Mouse (Mus musculus) neural tube, embryonic 15.5 days (tissue): ENCODE measurements at regions not wholly inside any gene's neighbourhood (a gene's known extent, or its start where the extent isn't known, plus 50 kb on each side); places are given as distances from the start of the nearest gene placed in this dataset.
A peak's percentile ranks its signal among the peaks of the same experiment; 100 is the strongest.

Source experiments
- ATAC-seq: fragments of 200-750 bp; cut with Nextera tagmentation; 2 replicates; pipeline ENCODE4 v1.8.0; 2017; ENCODE audit warnings: mild to moderate bottlenecking, moderate TSS enrichment, moderate library complexity; ENCODE audit not compliant: low FRiP score
- H3K27ac ChIP-seq: fragments of 300-500 bp; sonication (generic); replicated peaks from 2 replicates; pipeline ENCODE4 v1.5.1; 2015; ENCODE audit warnings: mild to moderate bottlenecking, inconsistent platforms
- H3K27me3 ChIP-seq: fragments of 300-500 bp; sonication (generic); replicated peaks from 2 replicates; pipeline ENCODE4 v1.6.1; 2015; ENCODE audit warnings: inconsistent platforms
- H3K36me3 ChIP-seq: fragments of 300-500 bp; sonication (generic); 2 replicates; pipeline ENCODE4 v1.6.1; 2015; ENCODE audit warnings: inconsistent platforms
- H3K4me1 ChIP-seq: fragments of 300-500 bp; sonication (generic); 2 replicates; pipeline ENCODE4 v1.6.1; 2015; ENCODE audit warnings: inconsistent platforms
- H3K4me2 ChIP-seq: fragments of 300-500 bp; sonication (generic); 2 replicates; pipeline ENCODE4 v1.6.1; 2015; ENCODE audit warnings: inconsistent platforms, mild to moderate bottlenecking, moderate library complexity
- H3K4me3 ChIP-seq: fragments of 300-500 bp; sonication (generic); replicated peaks from 2 replicates; pipeline ENCODE4 v1.5.1; 2015; ENCODE audit warnings: mild to moderate bottlenecking, inconsistent platforms
- H3K9ac ChIP-seq: fragments of 300-500 bp; sonication (generic); replicated peaks from 2 replicates; pipeline ENCODE4 v1.6.1; 2015; ENCODE audit warnings: mild to moderate bottlenecking, inconsistent platforms
- H3K9me3 ChIP-seq: fragments of 300-500 bp; sonication (generic); replicated peaks from 2 replicates; pipeline ENCODE4 v1.6.1; 2016; ENCODE audit warnings: inconsistent platforms
- WGBS: fragments of 180-500 bp; shearing (Covaris S2); methylation state at CpG from one replicate; pipeline ENCODE4 v1.1.7; 2015; ENCODE audit warnings: mixed read lengths; 5-methylcytosine and 5-hydroxymethylcytosine counted together

DNA sequence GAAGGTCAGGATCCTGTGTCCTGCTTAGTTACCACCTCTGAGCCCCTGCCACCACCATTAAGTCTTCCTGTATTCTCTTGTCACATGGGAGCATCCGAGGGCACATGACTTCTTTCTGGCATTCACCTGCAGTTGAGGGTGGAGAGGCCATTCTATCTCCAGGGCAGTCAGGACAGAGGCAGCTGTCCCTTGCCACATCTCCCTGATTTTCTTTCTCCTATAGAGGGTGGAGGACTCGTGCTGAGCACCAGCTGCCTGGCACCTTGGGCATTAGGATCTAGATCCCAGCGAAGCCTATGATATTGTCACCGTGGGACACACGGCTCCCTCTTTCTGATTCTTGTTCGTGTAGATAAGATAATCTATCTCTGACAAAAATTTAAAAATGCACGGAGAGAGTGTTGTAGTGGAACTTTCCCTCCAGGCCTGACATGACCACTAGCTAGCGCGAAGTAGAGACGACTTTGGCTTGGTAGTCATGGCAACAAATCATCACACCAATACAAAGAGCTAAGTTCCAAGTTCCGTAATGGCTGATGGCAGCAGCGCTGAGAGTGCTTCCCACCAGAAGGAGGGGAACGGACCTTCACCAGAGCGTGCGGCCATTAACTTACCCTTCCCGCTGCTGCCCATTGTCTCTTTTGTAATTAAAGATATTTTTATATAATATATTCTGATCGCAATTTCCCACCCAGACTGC is 137.7 kb downstream of the Ipmk start:
- Histone ChIP-seq H3K4me2 (peak overlapping the region; percentile 43), H3K9me3 (no peaks in the 10 kb centered on the region), H3K27ac (no peak overlapping the region), H3K27me3 (no peaks in the 10 kb centered on the region), H3K4me3 (no peak overlapping the region), H3K9ac (no peak overlapping the region), H3K36me3 (no peaks in the 10 kb centered on the region), H3K4me1 (peaks cover 9% of the 10 kb centered on the region; the same call in 1 of the 2 replicates)
- peak; percentile 69; the same call in 1 of the 2 replicates for ATAC-seq
- 46% methylated on average over 17 of the region's 17 CpGs for WGBS

DNA sequence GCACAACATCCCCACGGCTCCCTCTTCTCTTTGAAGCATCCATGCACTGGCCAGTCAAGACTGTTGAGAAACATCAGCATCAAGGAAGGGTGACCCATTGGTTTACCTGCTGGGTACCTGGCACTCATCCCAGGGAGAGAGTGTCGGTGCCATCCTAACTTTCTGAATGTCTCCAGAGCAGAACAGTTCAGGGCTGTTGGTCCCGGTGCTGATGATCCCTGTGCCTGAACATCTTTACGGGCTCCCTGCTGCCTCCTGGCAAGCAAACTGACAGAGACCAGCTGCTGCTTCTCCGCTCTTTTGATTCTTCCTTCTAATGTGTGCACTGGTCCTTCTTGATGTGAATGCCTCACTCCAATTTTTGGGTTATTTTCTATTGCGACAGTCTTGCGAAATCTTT is 142.2 kb downstream of the Ipmk start:
- no peaks in the 10 kb centered on the region for H3K36me3 ChIP-seq
- ATAC-seq = no peak
- H3K4me2 ChIP-seq = no peak overlapping the region
- H3K4me3 ChIP-seq = no peak overlapping the region
- H3K27ac ChIP-seq = no peak overlapping the region
- peaks cover 8% of the 10 kb centered on the region; the same call in 1 of the 2 replicates for H3K4me1 ChIP-seq
- WGBS = 76% methylated on average over 7 of the region's 7 CpGs
- H3K9me3 ChIP-seq = no peaks in the 10 kb centered on the region
- no peak overlapping the region for H3K9ac ChIP-seq
- H3K27me3 ChIP-seq = no peaks in the 10 kb centered on the region

DNA sequence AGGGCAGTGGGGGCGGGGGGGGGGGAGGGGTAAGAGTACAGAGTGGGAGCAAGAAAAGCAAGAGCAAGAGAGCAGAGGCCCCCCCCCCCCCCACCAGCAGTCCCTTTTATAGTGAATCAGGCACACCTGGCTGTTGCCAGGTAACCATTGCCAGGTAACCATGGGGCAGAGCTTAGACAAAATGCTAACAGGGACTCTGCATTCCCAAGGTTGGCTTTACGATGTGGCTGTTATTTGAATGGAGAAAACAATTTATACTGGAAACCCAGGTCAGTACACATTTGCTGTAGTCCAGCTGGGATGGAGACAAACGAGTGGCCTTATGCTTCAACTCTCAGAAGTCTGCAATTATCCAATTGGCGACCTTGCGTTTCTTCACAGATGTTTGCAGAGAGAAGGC is 154.5 kb downstream of the Ipmk start:
- H3K4me3 ChIP-seq = no peak overlapping the region
- no peaks in the 10 kb centered on the region for H3K9me3 ChIP-seq
- H3K4me2 ChIP-seq = no peak overlapping the region
- no peaks in the 10 kb centered on the region for H3K36me3 ChIP-seq
- no peaks in the 10 kb centered on the region for H3K27me3 ChIP-seq
- 49% methylated on average over 5 of the region's 5 CpGs for WGBS
- ATAC-seq = no peak
- H3K4me1 ChIP-seq = no peaks in the 10 kb centered on the region
- H3K27ac ChIP-seq = no peak overlapping the region
- no peak overlapping the region for H3K9ac ChIP-seq

DNA sequence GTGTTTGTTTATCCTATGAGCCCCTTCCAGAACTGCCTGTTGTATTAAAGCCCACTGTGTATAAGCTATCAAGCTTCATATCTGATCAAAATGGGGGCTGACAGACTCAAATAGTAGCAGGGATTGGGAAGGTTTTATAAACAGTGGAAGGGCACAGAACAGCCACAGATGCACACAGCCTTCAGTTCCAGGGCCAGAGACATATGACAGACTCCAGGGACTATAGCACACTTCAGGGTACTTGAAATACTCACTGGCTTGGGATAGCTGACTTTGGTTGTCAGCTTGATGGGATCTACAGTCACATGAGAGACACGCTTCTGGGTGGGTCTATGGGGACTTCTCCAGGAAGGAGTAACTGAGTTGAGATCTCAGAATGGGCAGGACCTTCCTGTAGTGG is 156.7 kb downstream of the Ipmk start:
- Histone ChIP-seq H3K4me2 (no peak overlapping the region), H3K9ac (no peak overlapping the region), H3K36me3 (no peaks in the 10 kb centered on the region), H3K4me3 (no peak overlapping the region), H3K4me1 (no peaks in the 10 kb centered on the region), H3K27me3 (no peaks in the 10 kb centered on the region), H3K9me3 (no peaks in the 10 kb centered on the region), H3K27ac (no peak overlapping the region)
- 89% methylated on average over 1 of the region's 1 CpGs for WGBS
- ATAC-seq = no peak

DNA sequence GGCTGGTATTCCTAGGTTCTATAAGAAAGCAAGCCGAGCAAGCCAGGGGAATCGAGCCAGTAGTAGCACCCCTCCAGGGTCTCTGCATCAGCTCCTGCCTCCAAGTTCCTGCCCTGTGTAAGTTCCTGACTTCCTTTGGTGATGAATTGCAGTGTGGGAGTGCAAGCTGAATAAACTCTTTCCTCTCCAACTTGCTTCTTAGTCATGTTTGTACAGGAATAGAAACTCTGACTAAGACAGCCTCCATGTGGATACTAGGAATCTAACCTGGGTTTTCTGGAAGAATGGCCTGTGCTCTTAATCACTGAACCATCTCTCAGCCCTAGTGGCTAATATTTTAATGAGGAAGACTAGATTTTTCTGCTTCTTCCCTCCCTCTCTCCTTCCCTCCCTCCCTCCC is 177.7 kb downstream of the Ipmk start:
- Histone ChIP-seq H3K4me1 (no peaks in the 10 kb centered on the region), H3K9me3 (no peaks in the 10 kb centered on the region), H3K4me2 (no peak overlapping the region), H3K9ac (no peak overlapping the region), H3K27ac (no peak overlapping the region), H3K4me3 (no peak overlapping the region), H3K27me3 (no peaks in the 10 kb centered on the region), H3K36me3 (no peaks in the 10 kb centered on the region)
- WGBS = 95% methylated on average over 2 of the region's 2 CpGs
- no peak for ATAC-seq

DNA sequence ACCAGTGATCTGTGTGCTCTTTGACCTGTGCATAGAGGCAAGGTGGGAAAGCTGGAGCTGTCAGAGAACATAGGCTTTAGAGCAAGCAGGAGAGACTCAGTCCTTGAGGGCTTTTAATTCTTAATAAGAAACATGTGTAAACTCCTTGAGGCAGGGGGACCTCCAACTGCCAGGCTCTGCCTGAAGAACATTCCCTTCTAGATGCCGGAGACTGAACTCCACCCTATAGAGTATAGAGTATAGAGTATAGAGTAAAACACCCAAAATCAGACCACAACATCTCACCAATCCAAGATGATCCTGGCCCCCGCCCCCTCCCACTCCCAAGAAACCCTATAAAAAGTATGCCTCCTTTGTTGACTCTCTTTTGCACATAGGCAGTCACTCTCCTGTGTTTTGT is 186.2 kb downstream of the Ipmk start:
- Histone ChIP-seq H3K4me1 (no peaks in the 10 kb centered on the region), H3K9me3 (no peaks in the 10 kb centered on the region), H3K9ac (no peak overlapping the region), H3K27me3 (no peaks in the 10 kb centered on the region), H3K27ac (no peak overlapping the region), H3K4me2 (no peak overlapping the region), H3K4me3 (no peak overlapping the region), H3K36me3 (no peaks in the 10 kb centered on the region)
- WGBS = 86% methylated on average over 2 of the region's 2 CpGs
- no peak for ATAC-seq

DNA sequence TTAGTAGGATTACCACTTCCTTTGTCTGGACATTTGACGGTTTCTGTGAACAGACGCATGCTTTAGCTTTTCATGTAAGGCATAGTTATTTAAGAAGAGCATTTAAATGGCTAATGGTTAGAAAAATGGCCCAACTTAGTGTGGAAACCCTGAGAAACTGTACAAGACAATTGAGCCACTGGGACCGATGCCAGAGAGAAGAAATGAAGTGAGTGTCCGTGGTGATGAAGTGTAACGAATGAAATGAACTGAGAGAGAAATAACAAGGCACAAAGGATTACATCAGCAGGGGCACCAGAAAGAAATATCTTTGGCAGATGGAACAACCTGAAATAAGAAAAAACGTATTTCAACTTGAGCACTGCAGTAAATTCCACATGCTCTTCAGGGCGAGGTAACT is 197.9 kb downstream of the Ipmk start:
- Histone ChIP-seq H3K36me3 (no peaks in the 10 kb centered on the region), H3K27me3 (no peaks in the 10 kb centered on the region), H3K9me3 (no peaks in the 10 kb centered on the region), H3K4me1 (no peaks in the 10 kb centered on the region), H3K9ac (no peak overlapping the region), H3K27ac (no peak overlapping the region), H3K4me3 (no peak overlapping the region), H3K4me2 (no peak overlapping the region)
- ATAC-seq = no peak
- 69% methylated on average over 7 of the region's 7 CpGs for WGBS

DNA sequence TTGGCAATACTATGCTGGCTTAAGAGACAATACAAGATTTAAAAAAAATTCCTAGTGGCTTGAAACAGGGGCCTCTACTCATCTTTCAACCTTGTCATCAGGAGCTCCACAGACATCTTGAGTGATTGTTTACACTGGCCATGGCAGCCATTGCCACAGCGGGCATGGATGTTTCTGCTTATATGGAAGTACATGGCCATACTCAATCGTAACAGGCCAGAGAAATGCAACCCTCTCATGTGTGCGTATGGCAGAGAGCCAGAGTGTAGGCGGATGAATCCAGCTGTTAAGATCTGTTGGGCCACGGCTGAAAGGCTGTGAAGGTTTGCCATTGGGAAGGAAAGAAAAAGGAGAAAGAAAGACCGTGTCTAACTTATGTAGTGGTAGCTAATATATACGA is 198.9 kb downstream of the Ipmk start:
- no peak overlapping the region for H3K4me2 ChIP-seq
- no peak overlapping the region for H3K27ac ChIP-seq
- WGBS = 86% methylated on average over 7 of the region's 7 CpGs
- no peak overlapping the region for H3K4me3 ChIP-seq
- ATAC-seq = no peak
- no peak overlapping the region for H3K9ac ChIP-seq
- no peaks in the 10 kb centered on the region for H3K27me3 ChIP-seq
- no peaks in the 10 kb centered on the region for H3K9me3 ChIP-seq
- H3K36me3 ChIP-seq = no peaks in the 10 kb centered on the region
- no peaks in the 10 kb centered on the region for H3K4me1 ChIP-seq

DNA sequence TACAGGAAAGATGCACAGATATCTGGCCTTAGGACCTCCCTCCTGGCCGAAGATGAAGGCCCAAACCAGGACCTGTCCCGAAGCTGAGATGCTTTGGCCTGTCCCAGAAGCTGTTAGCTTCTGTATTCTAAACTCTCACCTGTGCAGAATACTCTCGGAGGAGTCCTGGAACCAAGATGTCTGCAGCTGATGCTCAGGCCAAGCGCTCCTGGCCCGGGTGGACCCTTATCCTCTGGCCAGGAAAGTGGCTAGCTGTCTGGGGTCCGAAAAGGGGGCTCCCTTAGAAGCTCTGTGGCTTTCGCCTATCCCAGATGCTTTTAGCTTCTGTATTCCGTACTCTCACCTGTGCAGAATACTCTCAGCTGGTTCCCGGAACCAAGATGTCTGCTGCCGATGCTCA is 236.2 kb downstream of the Ipmk start:
- Histone ChIP-seq H3K9me3 (no peaks in the 10 kb centered on the region), H3K27ac (no peak overlapping the region), H3K4me1 (no peaks in the 10 kb centered on the region), H3K9ac (no peak overlapping the region), H3K36me3 (no peaks in the 10 kb centered on the region), H3K4me3 (no peak overlapping the region), H3K4me2 (no peak overlapping the region), H3K27me3 (no peaks in the 10 kb centered on the region)
- WGBS = 95% methylated on average over 10 of the region's 10 CpGs
- ATAC-seq = no peak

DNA sequence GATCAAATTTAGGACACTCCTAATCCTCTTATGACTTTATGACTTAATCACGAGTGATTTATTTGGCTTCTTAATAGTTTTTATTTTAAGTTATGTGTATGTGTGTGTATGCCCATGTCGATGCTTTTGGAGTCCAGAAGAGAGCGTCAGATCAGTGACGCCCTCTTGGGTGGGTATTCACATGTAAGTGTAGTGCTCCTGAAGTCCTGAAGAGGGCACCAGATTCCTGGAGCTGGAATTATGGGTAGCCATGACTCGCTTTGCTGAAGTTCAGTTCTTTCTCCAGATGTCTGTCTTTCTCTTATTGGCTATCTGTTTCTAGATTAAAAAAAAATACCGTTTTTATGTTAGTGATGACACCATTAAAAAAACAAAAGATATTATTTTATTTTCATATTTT is 251.0 kb downstream of the Ipmk start:
- no peaks in the 10 kb centered on the region for H3K27me3 ChIP-seq
- H3K36me3 ChIP-seq = no peaks in the 10 kb centered on the region
- no peak overlapping the region for H3K4me2 ChIP-seq
- WGBS = 93% methylated on average over 6 of the region's 6 CpGs
- no peak for ATAC-seq
- no peak overlapping the region for H3K4me3 ChIP-seq
- H3K27ac ChIP-seq = no peak overlapping the region
- no peak overlapping the region for H3K9ac ChIP-seq
- no peaks in the 10 kb centered on the region for H3K4me1 ChIP-seq
- H3K9me3 ChIP-seq = no peaks in the 10 kb centered on the region

DNA sequence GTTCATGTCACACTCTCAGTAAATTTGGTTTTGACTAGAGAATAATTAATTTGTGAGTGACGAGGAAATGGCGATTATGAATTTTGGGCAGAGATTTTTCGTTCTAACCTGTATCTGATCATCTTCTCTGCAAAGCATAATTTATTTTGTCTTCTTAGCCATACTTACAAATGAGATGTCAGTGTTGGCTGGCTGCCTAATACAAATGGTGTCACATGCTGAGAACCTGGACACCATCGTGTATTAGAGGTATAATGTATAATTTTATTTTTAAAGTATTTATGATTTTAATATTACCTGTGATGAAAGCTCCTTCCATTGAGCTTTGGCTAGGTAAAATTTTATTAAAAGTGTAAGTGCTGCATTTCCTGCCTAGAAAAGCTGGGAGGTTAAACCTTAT is 266.2 kb downstream of the Ipmk start:
- H3K27me3 ChIP-seq = no peaks in the 10 kb centered on the region
- H3K4me1 ChIP-seq = no peaks in the 10 kb centered on the region
- no peak overlapping the region for H3K9ac ChIP-seq
- H3K4me3 ChIP-seq = no peak overlapping the region
- no peak overlapping the region for H3K27ac ChIP-seq
- no peak for ATAC-seq
- no peaks in the 10 kb centered on the region for H3K9me3 ChIP-seq
- WGBS = 86% methylated on average over 4 of the region's 4 CpGs
- H3K36me3 ChIP-seq = no peaks in the 10 kb centered on the region
- H3K4me2 ChIP-seq = no peak overlapping the region

DNA sequence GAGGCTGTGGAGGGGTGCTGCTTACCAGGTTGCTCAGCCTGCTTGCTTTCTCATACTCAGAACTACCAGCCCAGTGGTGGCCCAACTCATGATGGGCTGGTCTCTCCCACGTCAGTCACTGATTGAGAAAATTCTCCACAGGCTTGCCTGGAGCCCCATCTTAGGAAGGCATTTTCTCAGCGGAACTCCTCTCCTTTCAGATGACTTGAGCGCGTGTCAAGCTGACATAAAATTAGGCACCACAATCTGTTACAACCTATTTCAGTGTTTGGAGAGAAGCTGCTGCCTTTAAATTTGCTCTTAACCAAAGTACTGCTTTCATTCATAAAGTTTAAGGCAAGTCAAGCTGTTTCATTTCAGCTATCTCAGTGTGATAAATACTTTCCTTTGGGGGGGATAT is 269.6 kb downstream of the Ipmk start:
- Histone ChIP-seq H3K9ac (no peak overlapping the region), H3K27me3 (no peaks in the 10 kb centered on the region), H3K4me2 (no peak overlapping the region), H3K27ac (no peak overlapping the region), H3K9me3 (no peaks in the 10 kb centered on the region), H3K4me1 (no peaks in the 10 kb centered on the region), H3K4me3 (no peak overlapping the region), H3K36me3 (no peaks in the 10 kb centered on the region)
- WGBS = 87% methylated on average over 4 of the region's 4 CpGs
- ATAC-seq = no peak

DNA sequence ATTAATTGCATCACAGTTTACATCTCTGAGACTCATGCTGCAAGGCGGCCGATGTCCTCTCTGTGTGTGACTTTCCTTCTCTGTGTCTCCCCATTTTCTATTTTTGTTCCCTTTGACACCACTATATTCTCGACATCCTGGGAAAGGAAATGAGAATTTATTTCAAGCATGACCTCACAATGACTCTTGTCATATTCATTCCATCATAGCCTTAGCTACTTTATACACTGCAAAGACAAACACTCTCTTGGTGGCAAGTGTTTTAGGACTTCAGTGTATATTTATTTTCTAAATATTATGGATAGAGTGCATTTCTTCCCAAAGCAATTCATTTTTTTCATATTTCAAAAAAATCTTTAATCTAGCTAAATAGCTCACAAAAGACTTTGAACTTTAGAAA is 298.5 kb downstream of the Ipmk start:
- WGBS = 74% methylated on average over 3 of the region's 3 CpGs
- Histone ChIP-seq H3K4me2 (no peak overlapping the region), H3K27me3 (no peaks in the 10 kb centered on the region), H3K27ac (no peak overlapping the region), H3K4me1 (no peaks in the 10 kb centered on the region), H3K9ac (no peak overlapping the region), H3K4me3 (no peak overlapping the region), H3K9me3 (no peaks in the 10 kb centered on the region), H3K36me3 (no peaks in the 10 kb centered on the region)
- ATAC-seq = no peak
